Mouse (Mus musculus) hindbrain, embryonic 12.5 days (tissue): ENCODE measurements around the gene Lsm14b. TPM values are rescaled to one million over a fixed set of nuclear protein-coding genes. Genes with fewer than 3 reads are reported as not detected.

Experiments
- ATAC-seq: fragments of 200-750 bp; cut with Nextera tagmentation; 2 replicates; pipeline ENCODE4 v1.8.0; 2017; ENCODE audit warnings: moderate TSS enrichment; ENCODE audit not compliant: low FRiP score
- H3K27ac ChIP-seq: fragments of 300-500 bp; sonication (generic); 2 replicates; pipeline ENCODE4 v1.5.1; 2016; ENCODE audit warnings: mild to moderate bottlenecking
- H3K27me3 ChIP-seq: fragments of 300-500 bp; sonication (generic); 2 replicates; pipeline ENCODE4 v1.6.1; 2016; ENCODE audit warnings: mild to moderate bottlenecking
- H3K36me3 ChIP-seq: fragments of 300-500 bp; sonication (generic); 2 replicates; pipeline ENCODE4 v1.6.1; 2016; ENCODE audit warnings: mild to moderate bottlenecking
- H3K4me1 ChIP-seq: fragments of 300-500 bp; sonication (generic); 2 replicates; pipeline ENCODE4 v1.6.1; 2016
- H3K4me2 ChIP-seq: fragments of 300-500 bp; sonication (generic); replicated peaks from 2 replicates; pipeline ENCODE4 v1.6.1; 2016; ENCODE audit warnings: mild to moderate bottlenecking
- H3K4me3 ChIP-seq: fragments of 300-500 bp; sonication (generic); 2 replicates; pipeline ENCODE4 v1.5.1; 2016; ENCODE audit warnings: mild to moderate bottlenecking
- H3K9ac ChIP-seq: fragments of 300-500 bp; sonication (generic); 2 replicates; pipeline ENCODE4 v1.6.1; 2016; ENCODE audit warnings: mild to moderate bottlenecking, moderate library complexity
- H3K9me3 ChIP-seq: fragments of 300-500 bp; sonication (generic); replicated peaks from 2 replicates; pipeline ENCODE4 v1.6.1; 2016; ENCODE audit warnings: mild to moderate bottlenecking
- WGBS: fragments of 180-500 bp; shearing (Covaris S2); methylation state at CpG from one replicate; pipeline ENCODE4 v1.1.7; 2016; 5-methylcytosine and 5-hydroxymethylcytosine counted together
- polyA plus RNA-seq: library from polyadenylated mRNA; unstranded; fragments of >200 nt; fragmentation: Nextera tagmentation; extraction: Ambion mirVana; gene quantifications from 2 replicates; pipeline ENCODE4 v1.2.1, GENCODE M21; 2016

Lsm14b gene
- polyA plus RNA-seq, 1 experiment from 2014 or later, result 16.7 TPM

DNA sequence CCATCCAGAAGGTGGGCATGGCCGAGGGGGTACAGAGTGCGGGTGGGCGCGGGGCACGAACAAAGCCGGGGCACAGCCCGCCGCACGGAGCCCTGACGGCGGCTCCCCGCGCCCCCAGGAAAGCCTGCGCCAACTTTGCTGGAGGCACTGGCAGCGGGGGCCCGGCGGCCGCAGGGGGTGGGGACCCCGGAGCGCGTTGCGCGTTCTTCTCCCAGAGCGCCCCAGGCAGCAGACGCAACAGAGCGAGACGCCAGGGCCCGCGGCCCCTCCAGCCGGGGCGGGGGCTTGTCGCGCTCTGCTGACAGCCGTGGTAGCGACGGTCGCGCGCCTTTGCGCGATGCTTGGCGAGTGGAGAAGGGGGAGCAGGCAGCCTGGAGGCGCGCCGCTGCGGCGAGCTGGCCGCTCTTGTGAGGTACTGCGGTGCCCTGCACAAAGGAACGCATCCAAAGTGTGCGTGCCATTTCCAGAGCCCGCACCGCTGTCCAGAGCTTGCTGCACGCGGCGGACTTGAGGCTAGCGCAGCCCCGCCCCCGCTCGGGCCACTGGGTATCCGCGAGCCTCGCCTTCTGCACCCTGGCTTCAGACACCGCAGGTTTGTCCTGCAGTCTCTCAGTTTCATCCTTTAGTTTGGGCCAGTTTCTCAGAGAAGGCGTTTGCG is 18.2 kb downstream of the Lsm14b start:
- Histone ChIP-seq H3K27me3 (no peaks in the 10 kb centered on the region), H3K9ac (peak overlapping the region; percentile 94), H3K4me2 (peak overlapping the region; percentile 73), H3K36me3 (peaks cover 24% of the 10 kb centered on the region), H3K4me3 (peak overlapping the region; percentile 89), H3K4me1 (peaks cover 37% of the 10 kb centered on the region), H3K9me3 (no peaks in the 10 kb centered on the region), H3K27ac (peak overlapping the region; percentile 98)
- ATAC-seq, result peak; percentile 46
- under 1% methylated on average over 66 of the region's 66 CpGs for WGBS

GRCm38 (mm10) chr2:180045283-180045682 is 20.5 kb downstream of the Lsm14b start:
- H3K4me1 ChIP-seq, result peaks cover 31% of the 10 kb centered on the region
- no peaks in the 10 kb centered on the region for H3K27me3 ChIP-seq
- no peak overlapping the region for H3K27ac ChIP-seq
- no peaks in the 10 kb centered on the region for H3K9me3 ChIP-seq
- WGBS, result 54% methylated on average over 4 of the region's 4 CpGs
- no peak overlapping the region for H3K4me3 ChIP-seq
- H3K4me2 ChIP-seq, result no peak overlapping the region
- ATAC-seq, result no peak
- peaks cover 14% of the 10 kb centered on the region; the same call in 1 of the 2 replicates for H3K36me3 ChIP-seq
- no peak overlapping the region for H3K9ac ChIP-seq

- ATAC-seq, result no peak
- Histone ChIP-seq H3K4me2 (no peak overlapping the region), H3K9ac (no peak overlapping the region), H3K9me3 (no peaks in the 10 kb centered on the region), H3K36me3 (peaks cover 15% of the 10 kb centered on the region; the same call in 1 of the 2 replicates), H3K27me3 (no peaks in the 10 kb centered on the region), H3K4me1 (peaks cover 27% of the 10 kb centered on the region), H3K27ac (no peak overlapping the region), H3K4me3 (no peak overlapping the region)
- WGBS, result 93% methylated on average over 3 of the region's 3 CpGs
Observed at GRCm38 (mm10) chr2:180047580-180047979, 22.8 kb downstream of the Lsm14b start.

GRCm38 (mm10) chr2:180047980-180048635 is 23.3 kb downstream of the Lsm14b start:
- H3K9ac ChIP-seq, result no peak overlapping the region
- no peak for ATAC-seq
- 94% methylated on average over 18 of the region's 18 CpGs for WGBS

GRCm38 (mm10) chr2:180050986-180051385 is 26.2 kb downstream of the Lsm14b start:
- Histone ChIP-seq H3K4me1 (0 out of 2 replicates have a peak, but pooled peaks cover 7% of the 10 kb centered on the region), H3K4me3 (no peak overlapping the region), H3K9ac (no peak overlapping the region; the same call in 1 of the 2 replicates), H3K36me3 (peaks cover 48% of the 10 kb centered on the region), H3K27ac (no peak overlapping the region), H3K9me3 (no peaks in the 10 kb centered on the region), H3K4me2 (no peak overlapping the region), H3K27me3 (no peaks in the 10 kb centered on the region)
- ATAC-seq, result 0 out of 2 replicates have a peak, but pooled peaks have one; percentile 23
- WGBS, result 26% methylated on average over 5 of the region's 5 CpGs

More at GRCm38 (mm10) chr2:180047980-180048635, 23.3 kb downstream of the Lsm14b start:
- no peak overlapping the region for H3K27ac ChIP-seq
- no peaks in the 10 kb centered on the region for H3K27me3 ChIP-seq
- no peaks in the 10 kb centered on the region for H3K9me3 ChIP-seq
- no peak overlapping the region for H3K4me2 ChIP-seq
- peaks cover 27% of the 10 kb centered on the region for H3K4me1 ChIP-seq
- H3K4me3 ChIP-seq, result no peak overlapping the region
- peaks cover 20% of the 10 kb centered on the region; the same call in 1 of the 2 replicates for H3K36me3 ChIP-seq

GRCm38 (mm10) chr2:180051986-180052733 is 27.4 kb downstream of the Lsm14b start:
- Histone ChIP-seq H3K4me1 (0 out of 2 replicates have a peak, but pooled peaks cover 7% of the 10 kb centered on the region), H3K36me3 (peaks cover 51% of the 10 kb centered on the region), H3K4me2 (no peak overlapping the region), H3K27ac (no peak overlapping the region), H3K9me3 (no peaks in the 10 kb centered on the region), H3K4me3 (no peak overlapping the region), H3K27me3 (no peaks in the 10 kb centered on the region), H3K9ac (no peak overlapping the region)
- 89% methylated on average over 14 of the region's 14 CpGs for WGBS
- ATAC-seq, result 0 out of 2 replicates have a peak, but pooled peaks have one; percentile 12

GRCm38 (mm10) chr2:180053001-180053400 is 28.2 kb downstream of the Lsm14b start:
- H3K9ac ChIP-seq, result no peak overlapping the region
- H3K36me3 ChIP-seq, result peaks cover 59% of the 10 kb centered on the region
- no peaks in the 10 kb centered on the region for H3K27me3 ChIP-seq
- no peak overlapping the region for H3K27ac ChIP-seq
- WGBS, result 95% methylated on average over 9 of the region's 9 CpGs
- no peak overlapping the region for H3K4me2 ChIP-seq
- no peak for ATAC-seq
- H3K4me3 ChIP-seq, result no peak overlapping the region
- H3K4me1 ChIP-seq, result 0 out of 2 replicates have a peak, but pooled peaks cover 7% of the 10 kb centered on the region
- H3K9me3 ChIP-seq, result no peaks in the 10 kb centered on the region

DNA sequence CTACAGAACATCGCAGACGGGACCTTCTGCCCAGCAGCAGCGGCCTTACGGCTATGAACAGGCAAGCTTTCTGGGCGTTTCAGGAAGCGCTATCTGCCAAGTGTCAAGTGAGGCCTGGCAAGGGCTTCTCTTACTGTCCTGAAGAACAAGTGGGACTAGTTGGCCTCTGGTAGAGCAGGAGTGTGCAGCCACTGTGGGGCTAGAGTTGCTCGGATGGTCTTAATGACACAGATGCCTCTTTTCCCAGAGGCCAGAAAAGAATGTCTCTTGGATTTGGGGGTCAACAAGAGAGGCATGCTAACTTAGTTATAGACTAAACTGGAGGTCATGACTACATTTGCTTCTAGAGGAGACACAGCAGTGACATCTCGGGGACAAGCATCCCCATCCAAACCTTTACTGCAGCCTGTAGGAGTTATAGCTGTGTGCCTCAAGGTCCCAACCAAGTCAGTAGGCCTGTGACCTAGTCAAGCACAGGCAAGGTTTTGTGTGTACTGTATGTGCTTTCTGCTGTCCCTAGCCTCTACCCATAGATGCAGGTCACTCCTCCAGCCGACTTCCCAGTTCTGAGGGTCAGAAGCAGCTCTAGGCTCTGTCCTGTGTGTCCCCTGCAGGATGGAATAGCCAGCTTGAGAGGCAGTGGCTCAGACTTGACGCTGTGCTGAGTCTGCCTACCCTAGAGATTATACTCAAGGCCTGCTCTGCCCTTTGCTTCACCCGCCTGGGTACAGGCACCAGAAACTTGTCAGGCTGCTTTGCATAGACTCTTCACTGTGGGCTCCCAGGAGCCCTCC is 38.7 kb downstream of the Lsm14b start:
- Histone ChIP-seq H3K36me3 (peaks cover 80% of the 10 kb centered on the region), H3K4me2 (no peak overlapping the region), H3K27me3 (no peaks in the 10 kb centered on the region), H3K4me3 (no peak overlapping the region), H3K4me1 (no peaks in the 10 kb centered on the region), H3K9ac (no peak overlapping the region), H3K27ac (no peak overlapping the region), H3K9me3 (no peaks in the 10 kb centered on the region)
- WGBS, result 98% methylated on average over 11 of the region's 11 CpGs
- no peak for ATAC-seq

DNA sequence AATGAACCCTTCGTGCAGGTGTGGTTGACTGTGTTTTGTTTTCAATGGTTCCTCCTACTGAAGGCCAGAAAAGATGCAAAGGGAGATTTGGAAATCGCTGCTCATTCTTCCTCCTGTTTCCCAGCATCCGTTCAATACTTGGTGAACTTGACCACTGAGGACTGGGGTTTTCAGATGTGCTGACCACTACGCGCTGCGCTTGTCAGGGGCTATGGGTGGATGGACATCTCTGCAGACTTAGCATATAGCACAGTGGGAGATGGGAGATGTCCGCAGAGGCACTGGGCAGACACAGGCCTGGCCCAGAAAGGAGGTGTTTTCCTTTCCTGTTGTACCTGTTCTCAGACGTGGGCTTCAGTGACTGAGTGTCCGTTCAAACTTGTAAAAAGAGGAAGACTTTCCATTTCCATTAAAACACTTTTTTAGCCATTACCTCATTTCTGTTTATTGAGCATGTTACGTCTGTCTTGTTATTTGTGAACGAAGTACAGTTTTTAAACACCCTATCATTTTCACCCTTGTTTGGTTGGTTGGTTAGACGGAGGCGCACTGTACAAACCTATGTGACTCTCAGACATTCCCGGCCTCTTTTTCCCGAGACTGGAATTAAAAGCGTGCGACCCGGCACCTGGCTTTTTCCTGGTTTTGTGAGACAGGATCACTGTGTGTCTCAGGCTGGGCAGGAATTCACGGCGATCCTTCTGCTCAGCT is 45.1 kb downstream of the Lsm14b start:
- Histone ChIP-seq H3K9me3 (no peaks in the 10 kb centered on the region), H3K36me3 (peaks cover 34% of the 10 kb centered on the region), H3K4me2 (peak overlapping the region; percentile 90), H3K4me1 (peaks cover 13% of the 10 kb centered on the region), H3K4me3 (peak overlapping the region; percentile 60), H3K27me3 (no peaks in the 10 kb centered on the region), H3K27ac (peak overlapping the region; percentile 85), H3K9ac (peak overlapping the region; percentile 80)
- peak; percentile 79 for ATAC-seq
- WGBS, result 36% methylated on average over 20 of the region's 20 CpGs

GRCm38 (mm10) chr2:180070481-180071453 is 46.0 kb downstream of the Lsm14b start, which contains the start of gene Mtg2:
Gene Mtg2 (plus strand): TSS chr2:180070588.
- Histone ChIP-seq H3K4me2 (peak within 1 kb of the TSS; percentile 90), H3K4me3 (peak within 1 kb of the TSS; percentile 60), H3K27me3 (no peaks in the 10 kb centered on the region), H3K27ac (peak within 1 kb of the TSS; percentile 85), H3K36me3 (peaks cover 27% of the 10 kb centered on the region), H3K9ac (peak within 1 kb of the TSS; percentile 80), H3K4me1 (peaks cover 13% of the 10 kb centered on the region), H3K9me3 (no peaks in the 10 kb centered on the region)
- ATAC-seq, result peak; percentile 96
- 5% methylated on average over 57 of the region's 58 CpGs for WGBS
